Mouse (Mus musculus): ENCODE data around the gene Gbgt1.

GRCm38 (mm10) chr2:28539949-28540348 lies 43.3 kb downstream of the Gbgt1 start:
- no peak for TF ChIP-seq CTCF (IDR thresholded peaks at IDR 0.05; ENCODE audit: low read depth)
- no peak for TF ChIP-seq EP300 (optimal IDR thresholded peaks at IDR 0.05)

Measured in stomach, postnatal 0 days (tissue).